Mouse (Mus musculus) lung, postnatal 25 days (tissue): ENCODE results near the gene Lrfn3.

ENCODE experiments used
- DNase-seq: peaks from one replicate; pipeline ENCODE4 v3.0.0; 2022; ENCODE audit warnings: low spot score

The Lrfn3 gene

GRCm38 (mm10) chr7:30313666-30314320 lies 48.8 kb downstream of the Lrfn3 start:
- no peak for DNase-seq

- no peak for DNase-seq
Observed at GRCm38 (mm10) chr7:30310136-30310535, 52.4 kb downstream of the Lrfn3 start.

GRCm38 (mm10) chr7:30309395-30310129 lies 53.0 kb downstream of the Lrfn3 start:
- no peak for DNase-seq

- peak; percentile 97 for DNase-seq
Observed at GRCm38 (mm10) chr7:30308076-30309005, 54.2 kb downstream of the Lrfn3 start, which contains the start of gene Alkbh6. Gene Alkbh6, plus strand, starts transcription at chr7:30308717.

GRCm38 (mm10) chr7:30306083-30306779 lies 56.3 kb downstream of the Lrfn3 start:
- no peak for DNase-seq
